Mouse (Mus musculus): ENCODE measurements at regions not wholly inside any gene's neighbourhood (a gene's known extent, or its start where the extent isn't known, plus 50 kb on each side); places are given as distances from the start of the nearest gene placed in this dataset.
"Not testable (repeated sequence)": the region's sequence is repeated elsewhere in the genome, so short reads cannot be mapped to it uniquely, and the experiment has no call there.

DNA sequence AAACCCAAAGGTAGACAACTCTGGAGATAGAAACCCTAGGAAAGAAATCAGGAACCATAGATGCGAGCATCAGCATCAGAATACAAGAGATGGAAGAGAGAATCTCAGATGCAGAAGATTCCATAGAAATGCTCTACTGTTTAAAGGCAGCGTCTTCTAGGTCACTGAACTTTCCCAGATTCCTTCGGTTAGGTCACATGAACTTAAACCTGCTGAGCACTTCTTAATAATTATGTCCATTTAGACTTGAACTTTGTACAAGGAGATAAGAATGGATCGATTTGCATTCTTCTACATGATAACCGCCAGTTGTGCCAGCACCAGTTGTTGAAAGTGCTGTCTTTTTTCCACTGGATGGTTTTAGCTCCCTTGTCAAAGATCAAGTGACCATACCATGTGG is 129.2 kb downstream of the Gipc2 start:
- TF ChIP-seq POLR2A (IDR thresholded peaks at IDR 0.05; ENCODE audit: borderline replicate concordance, insufficient read depth, low read length); CTCF (IDR thresholded peaks at IDR 0.05; ENCODE audit: borderline replicate concordance, insufficient read depth, low read depth, low read length): not testable (repeated sequence)

Measured in cerebellum, adult 2 months (tissue).